Mouse (Mus musculus) activated CD4-positive, CD25-positive, alpha-beta regulatory T cell, adult 4 months (primary cell): ENCODE results near the gene Prss33. TPM values are rescaled to one million over a fixed set of nuclear protein-coding genes. Genes with fewer than 3 reads are reported as not detected.

ENCODE experiments used
- ATAC-seq: one replicate; pipeline ENCODE4 v1.8.0; 2017
- polyA plus RNA-seq, 2 experiments: library from polyadenylated mRNA; unstranded; fragments of 100-300 nt; shearing (Covaris generic); gene quantifications; one replicate each; pipeline ENCODE4 v1.2.1; 2017

Gene Prss33
- polyA plus RNA-seq, 2 experiments from 2014 or later: 1.1 to 2.4 TPM

DNA sequence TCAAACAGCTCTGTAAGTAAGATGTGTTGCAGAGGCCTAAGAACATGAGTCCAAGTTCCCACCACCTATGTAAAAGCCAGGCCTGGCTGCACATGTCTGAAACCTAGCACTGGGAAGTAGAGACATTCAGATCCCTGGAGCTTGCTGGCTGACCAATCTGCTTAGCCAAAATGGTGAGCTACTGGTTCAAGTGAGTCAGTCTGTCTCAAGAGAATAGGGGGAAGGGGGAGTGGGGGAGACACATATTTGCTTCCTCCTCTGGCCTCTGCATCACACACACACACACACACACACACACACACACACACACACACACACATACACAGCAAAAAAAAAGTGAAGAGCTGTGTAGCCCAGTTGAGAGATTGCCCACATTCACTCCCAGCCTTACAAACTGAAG, 52.5 kb downstream of the Prss33 start:
- no peak for ATAC-seq

Other genes starting within 250 kb of the Prss33 start
- not detected for gene Zfp13, start 236.6 kb downstream of the Prss33 start, polyA plus RNA-seq
- 1 to 10 TPM; 1.3 to 3.4 TPM for gene Zscan10, start 235.2 kb downstream of the Prss33 start, polyA plus RNA-seq
- 1 to 10 TPM; 1.0 to 2.0 TPM for gene Mmp25, start 190.8 kb downstream of the Prss33 start, polyA plus RNA-seq
- gene Bicdl2, start 175.6 kb downstream of the Prss33 start, polyA plus RNA-seq: under 1 TPM in 1 of 2 experiments, not detected in 1; 0.49 TPM
- gene Hcfc1r1, start 162.5 kb downstream of the Prss33 start, polyA plus RNA-seq: 10 to 100 TPM; 62.9 to 71.5 TPM
- gene Thoc6, start 162.2 kb downstream of the Prss33 start, polyA plus RNA-seq: 10 to 100 TPM; 35.6 to 37.7 TPM
- 1 to 10 TPM; 5.6 to 6.5 TPM for gene Tnfrsf12a, start 158.6 kb downstream of the Prss33 start, polyA plus RNA-seq
- not detected for gene Cldn6, start 156.8 kb downstream of the Prss33 start, polyA plus RNA-seq
- not detected for gene Cldn9, start 152.0 kb downstream of the Prss33 start, polyA plus RNA-seq
- gene 1520401A03Rik, start 113.3 kb downstream of the Prss33 start, polyA plus RNA-seq: not detected
- gene Pkmyt1, start 109.7 kb downstream of the Prss33 start, polyA plus RNA-seq: 10 to 100 TPM; 12.2 to 13.0 TPM
- 1 to 10 TPM in 1 of 2 experiments, under 1 TPM in 1; 0.91 to 2.7 TPM for gene Paqr4, start 95.2 kb downstream of the Prss33 start, polyA plus RNA-seq
- gene Kremen2, start 90.2 kb downstream of the Prss33 start, polyA plus RNA-seq: 1 to 10 TPM in 1 of 2 experiments, under 1 TPM in 1; 0.71 to 1.2 TPM
- gene Flywch1, start 64.5 kb downstream of the Prss33 start, polyA plus RNA-seq: 10 to 100 TPM; 13.2 to 13.3 TPM
- gene Flywch2, start 50.0 kb downstream of the Prss33 start, polyA plus RNA-seq: 1 to 10 TPM; 2.2 to 3.2 TPM
- 100 to 1,000 TPM; 234 to 326 TPM for gene Srrm2, start 45.5 kb downstream of the Prss33 start, polyA plus RNA-seq
- gene Elob, start 6.9 kb downstream of the Prss33 start, polyA plus RNA-seq: 100 to 1,000 TPM; 686 to 746 TPM
- gene Prss32, start 7.8 kb upstream of the Prss33 start, polyA plus RNA-seq: 1 to 10 TPM in 1 of 2 experiments, not detected in 1; 2.6 TPM
- gene Prss41, start 8.1 kb upstream of the Prss33 start, polyA plus RNA-seq: 10 to 100 TPM in 1 of 2 experiments, 1 to 10 TPM in 1; 6.4 to 10.5 TPM
- not detected for gene Prss21, start 32.0 kb upstream of the Prss33 start, polyA plus RNA-seq
- not detected for gene Dcpp1, start 44.8 kb upstream of the Prss33 start, polyA plus RNA-seq
- gene Dcpp2, start 44.8 kb upstream of the Prss33 start, polyA plus RNA-seq: not detected
- gene Dcpp3, start 81.4 kb upstream of the Prss33 start, polyA plus RNA-seq: not detected
- not detected for gene Sbp, start 105.6 kb upstream of the Prss33 start, polyA plus RNA-seq
- gene Sbpl, start 119.2 kb upstream of the Prss33 start, polyA plus RNA-seq: not detected
- under 1 TPM in 1 of 2 experiments, not detected in 1; 0.73 TPM for gene Prss30, start 144.5 kb upstream of the Prss33 start, polyA plus RNA-seq
- gene Prss22, start 162.0 kb upstream of the Prss33 start, polyA plus RNA-seq: not detected
- not detected for gene Prss27, start 202.1 kb upstream of the Prss33 start, polyA plus RNA-seq
- 1 to 10 TPM; 5.5 to 6.4 TPM for gene Kctd5, start 237.4 kb upstream of the Prss33 start, polyA plus RNA-seq